Mouse (Mus musculus) adrenal gland, postnatal 25 days (tissue): Measurements from ENCODE around the gene Igfbp5. TPM values are rescaled to one million over a fixed set of nuclear protein-coding genes. Genes with fewer than 3 reads are reported as not detected.

Experiments
- DNase-seq: peaks from one replicate; pipeline ENCODE4 v3.0.0; 2021; ENCODE audit warnings: mixed read lengths
- total RNA-seq: library from RNA; stranded (reverse); gene quantifications from 2 replicates; pipeline ENCODE4 v1.2.3, GENCODE M21; 2021

Igfbp5 gene
- total RNA-seq, 1 experiment from 2014 or later: 57.5 TPM

DNA sequence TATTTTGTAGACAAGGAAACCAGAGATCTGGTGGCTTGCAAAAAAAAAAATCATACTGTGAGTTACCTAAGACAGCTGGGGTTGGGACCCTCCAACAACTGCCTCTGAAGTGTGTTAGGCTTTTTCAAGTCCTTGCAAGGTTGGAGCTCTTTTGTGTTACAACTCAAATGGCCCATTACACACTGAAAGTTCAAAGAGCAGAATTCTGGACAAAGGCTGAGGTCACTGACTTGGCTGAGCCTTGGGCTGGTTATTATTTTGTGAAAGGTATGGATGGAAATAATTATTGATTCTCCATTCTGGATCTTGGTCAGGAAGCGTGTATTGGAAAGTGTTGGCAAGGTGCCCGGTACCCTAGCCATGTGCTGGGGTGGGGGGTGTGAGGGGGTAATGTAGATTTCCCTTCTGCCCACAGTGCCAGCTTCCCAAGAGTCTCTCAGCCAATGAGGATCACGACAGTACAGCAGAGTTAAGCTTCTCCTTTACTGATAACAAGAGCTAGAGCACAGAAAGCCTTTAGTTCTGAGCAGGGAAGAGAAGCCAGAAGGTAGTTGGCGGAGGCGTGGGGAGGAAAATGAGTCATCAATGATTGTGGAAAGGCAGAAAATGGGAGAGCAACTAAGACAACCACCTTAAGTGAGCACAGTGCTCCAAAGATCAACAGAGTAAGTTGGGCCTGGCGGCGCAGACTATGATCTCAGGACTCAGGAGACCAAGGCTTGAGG is 64.6 kb downstream of the Igfbp5 start:
- no peak for DNase-seq

DNA sequence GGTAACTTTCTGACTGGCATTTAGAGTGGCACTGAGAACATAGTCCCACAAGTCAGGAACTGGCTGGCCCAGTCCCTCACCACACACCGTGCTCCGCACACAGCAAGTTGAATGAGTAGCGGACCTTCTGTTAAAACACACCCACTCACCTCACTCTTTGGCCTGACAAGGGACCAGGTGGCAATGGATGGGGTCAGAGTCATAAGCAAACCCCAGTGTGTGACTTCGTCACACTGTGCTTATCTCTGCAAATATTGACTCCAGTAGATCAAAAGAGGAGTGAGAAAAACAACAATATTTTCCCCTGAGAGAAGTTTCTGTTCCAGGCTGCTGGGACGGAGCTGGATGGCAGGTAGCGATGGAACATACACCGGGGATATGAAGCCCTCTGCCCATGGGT is 65.4 kb downstream of the Igfbp5 start:
- DNase-seq: no peak

Other genes with a start within 250 kb of the Igfbp5 start
- not detected in 2 replicates for gene Ankar, start 174.3 kb downstream of the Igfbp5 start, total RNA-seq
- gene Rpl37a, start 163.6 kb downstream of the Igfbp5 start, total RNA-seq: 831 and 993 TPM in 2 replicates
- 2.6 and 5.9 TPM in 2 replicates for gene Igfbp2, start 50.4 kb downstream of the Igfbp5 start, total RNA-seq
- not detected in 2 replicates for gene Tnp1, start 141.0 kb upstream of the Igfbp5 start, total RNA-seq